Mouse (Mus musculus): Measurements from ENCODE around the gene Mtss1l. TPM values are rescaled to one million over a fixed set of nuclear protein-coding genes. Genes with fewer than 3 reads are reported as not detected.

The Mtss1l gene
- total RNA-seq, 2 experiments from 2014 or later: 34.3 to 38.1 TPM

GRCm38 (mm10) chr8:110705391-110706287, 15.6 kb upstream of the Mtss1l start:
- intact Hi-C loops (cut with DNase I): no loop called here
- DNase-seq: no peak

- intact Hi-C loops (cut with DNase I): no loop called here
- no peak for DNase-seq
Observed at GRCm38 (mm10) chr8:110706288-110706870, 14.9 kb upstream of the Mtss1l start.

GRCm38 (mm10) chr8:110708429-110708828, 12.8 kb upstream of the Mtss1l start:
- intact Hi-C loops (cut with DNase I): no loop called here
- DNase-seq: no peak

- intact Hi-C loops (cut with DNase I): no loop called here
- DNase-seq: no peak
Observed at GRCm38 (mm10) chr8:110710593-110710992, 10.7 kb upstream of the Mtss1l start.

- intact Hi-C loops (cut with DNase I): no loop called here
- peak; percentile 35 to 47 for DNase-seq
Observed at GRCm38 (mm10) chr8:110711271-110711934, 9.9 kb upstream of the Mtss1l start.

- intact Hi-C loops (cut with DNase I): no loop called here
- DNase-seq: peak; percentile 38 to 41
Observed at GRCm38 (mm10) chr8:110713073-110713472, 8.2 kb upstream of the Mtss1l start.

GRCm38 (mm10) chr8:110714827-110715519, 6.3 kb upstream of the Mtss1l start:
- DNase-seq: no peak
- intact Hi-C loops (cut with DNase I): no loop called here

- intact Hi-C loops (cut with DNase I): no loop called here
- peak; percentile 42 to 57 for DNase-seq
Observed at GRCm38 (mm10) chr8:110716075-110716474, 5.2 kb upstream of the Mtss1l start.

- intact Hi-C loops (cut with DNase I): no loop called here
- no peak for DNase-seq
Observed at GRCm38 (mm10) chr8:110717131-110717530, 4.1 kb upstream of the Mtss1l start.

- intact Hi-C loops (cut with DNase I): no loop called here
- no peak for DNase-seq
Observed at GRCm38 (mm10) chr8:110718209-110718968, 2.9 kb upstream of the Mtss1l start.

- peak; percentile 60 to 64 for DNase-seq
- intact Hi-C loops (cut with DNase I): no loop called here
Observed at GRCm38 (mm10) chr8:110718969-110719670, 2.2 kb upstream of the Mtss1l start.

GRCm38 (mm10) chr8:110719898-110720653, 1.2 kb upstream of the Mtss1l start:
- no peak for DNase-seq
- intact Hi-C loops (cut with DNase I): no loop called here

- peak; percentile 44 to 72 for DNase-seq
- intact Hi-C loops (cut with DNase I): loop anchor here (2.0 kb wide), 1 partner anchor 51 kb away; no protein-coding TSS in a partner anchor
Observed at GRCm38 (mm10) chr8:110721606-110722413, 534 bp downstream of the Mtss1l start.

- intact Hi-C loops (cut with DNase I): loop anchor here (2.0 kb wide), 1 partner anchor 52 kb away; no protein-coding TSS in a partner anchor
- no peak for DNase-seq
Observed at GRCm38 (mm10) chr8:110722414-110723011, 1.2 kb downstream of the Mtss1l start.

GRCm38 (mm10) chr8:110724493-110724892, 3.2 kb downstream of the Mtss1l start:
- no peak for DNase-seq
- intact Hi-C loops (cut with DNase I): no loop called here

GRCm38 (mm10) chr8:110725084-110725838, 4.0 kb downstream of the Mtss1l start:
- intact Hi-C loops (cut with DNase I): no loop called here
- no peak for DNase-seq

GRCm38 (mm10) chr8:110726893-110727292, 5.6 kb downstream of the Mtss1l start:
- DNase-seq: peak; percentile 71 to 76
- intact Hi-C loops (cut with DNase I): loop anchor here (1.0 kb wide), 1 partner anchor 81 kb away; no protein-coding TSS in a partner anchor

All from heart, postnatal 36 days (tissue).